Mouse (Mus musculus) stomach, embryonic 15.5 days (tissue): ENCODE data around the gene Rgl3. TPM values are rescaled to one million over a fixed set of nuclear protein-coding genes. Genes with fewer than 3 reads are reported as not detected.

ENCODE experiments used
- ATAC-seq: fragments of 200-750 bp; cut with Nextera tagmentation; 2 replicates; pipeline ENCODE4 v1.8.0; 2017; ENCODE audit warnings: low read depth, moderate number of reproducible peaks, moderate TSS enrichment; ENCODE audit not compliant: insufficient read depth, low FRiP score
- H3K27ac ChIP-seq: fragments of 300-500 bp; sonication (generic); 2 replicates; pipeline ENCODE4 v1.5.1; 2015; ENCODE audit warnings: mild to moderate bottlenecking, inconsistent platforms
- H3K27me3 ChIP-seq: fragments of 300-500 bp; sonication (generic); replicated peaks from 2 replicates; pipeline ENCODE4 v1.6.1; 2015; ENCODE audit warnings: inconsistent platforms
- H3K36me3 ChIP-seq: fragments of 300-500 bp; sonication (generic); 2 replicates; pipeline ENCODE4 v1.6.1; 2015; ENCODE audit warnings: inconsistent platforms
- H3K4me1 ChIP-seq: fragments of 300-500 bp; sonication (generic); 2 replicates; pipeline ENCODE4 v1.6.1; 2015; ENCODE audit warnings: inconsistent platforms
- H3K4me2 ChIP-seq: fragments of 300-500 bp; sonication (generic); 2 replicates; pipeline ENCODE4 v1.6.1; 2015; ENCODE audit warnings: mild to moderate bottlenecking, inconsistent platforms
- H3K4me3 ChIP-seq: fragments of 300-500 bp; sonication (generic); replicated peaks from 2 replicates; pipeline ENCODE4 v1.5.1; 2015; ENCODE audit warnings: inconsistent platforms
- H3K9ac ChIP-seq: fragments of 300-500 bp; sonication (generic); 2 replicates; pipeline ENCODE4 v1.6.1; 2015; ENCODE audit warnings: inconsistent platforms
- H3K9me3 ChIP-seq: fragments of 300-500 bp; sonication (generic); 2 replicates; pipeline ENCODE4 v1.6.1; 2016; ENCODE audit warnings: inconsistent platforms
- WGBS: fragments of 180-500 bp; shearing (Covaris S2); methylation state at CpG from one replicate; pipeline ENCODE4 v1.1.7; 2015; 5-methylcytosine and 5-hydroxymethylcytosine counted together
- polyA plus RNA-seq: library from polyadenylated mRNA; unstranded; fragments of >200 nt; fragmentation: Nextera tagmentation; extraction: Ambion mirVana; gene quantifications from 2 replicates; pipeline ENCODE4 v1.2.1, GENCODE M21; 2015

The Rgl3 gene
- polyA plus RNA-seq, 1 experiment from 2014 or later: 5.0 TPM

DNA sequence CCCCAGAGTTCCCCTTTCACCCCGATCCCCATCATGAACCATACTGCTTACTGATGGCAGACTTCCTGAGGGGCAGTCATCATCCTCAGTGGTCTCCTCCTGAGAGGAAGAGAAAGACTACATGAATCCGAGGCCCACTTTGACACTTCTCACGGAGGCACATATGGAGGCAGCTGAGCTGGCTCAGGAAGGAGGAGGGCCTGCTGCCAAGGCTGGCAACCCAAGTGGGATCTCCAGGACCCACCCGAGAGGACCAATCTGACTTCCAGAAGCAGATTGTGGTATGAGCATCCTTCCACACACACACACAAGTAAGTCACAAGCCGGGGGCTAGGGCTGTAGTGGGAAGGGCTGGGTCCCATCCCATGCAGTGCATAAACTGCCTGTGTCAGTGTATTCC lies 11.9 kb downstream of the Rgl3 start:
- no peaks in the 10 kb centered on the region for H3K27me3 ChIP-seq
- H3K4me2 ChIP-seq: no peak overlapping the region
- WGBS: 83% methylated on average over 5 of the region's 5 CpGs
- H3K9me3 ChIP-seq: no peaks in the 10 kb centered on the region
- no peak overlapping the region for H3K9ac ChIP-seq
- H3K4me3 ChIP-seq: no peak overlapping the region
- H3K27ac ChIP-seq: no peak overlapping the region
- no peaks in the 10 kb centered on the region for H3K4me1 ChIP-seq
- ATAC-seq: no peak
- no peaks in the 10 kb centered on the region for H3K36me3 ChIP-seq

DNA sequence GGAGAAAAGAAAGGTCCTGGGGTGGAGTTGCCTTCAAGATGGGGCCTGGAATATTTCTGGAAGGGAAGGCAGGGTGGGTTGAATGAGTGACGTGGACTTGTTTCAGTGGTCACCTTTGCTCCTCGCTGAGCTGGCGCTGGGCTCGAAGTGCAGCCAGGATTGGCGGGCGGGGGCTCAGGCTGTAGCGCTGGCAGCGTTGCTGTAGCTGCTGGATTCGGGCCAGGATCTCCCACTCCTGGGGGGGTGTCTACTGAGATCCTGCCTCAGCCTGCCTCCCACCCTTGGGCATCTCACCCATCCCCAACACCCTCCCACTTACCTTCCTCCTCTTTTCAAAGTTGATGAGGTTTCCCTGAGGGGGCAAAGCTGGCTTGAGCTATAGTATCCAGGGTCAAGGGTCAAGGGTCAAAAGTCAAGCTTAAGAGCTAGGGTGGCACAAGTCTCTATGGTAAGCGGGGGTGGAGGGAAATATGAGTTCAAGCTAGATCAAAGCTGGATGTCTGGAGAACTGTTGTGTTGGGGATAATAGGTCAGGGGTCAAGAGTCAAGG lies 12.5 kb downstream of the Rgl3 start:
- Histone ChIP-seq H3K9me3 (no peaks in the 10 kb centered on the region), H3K27me3 (no peaks in the 10 kb centered on the region), H3K27ac (no peak overlapping the region), H3K4me2 (no peak overlapping the region), H3K36me3 (no peaks in the 10 kb centered on the region), H3K4me1 (no peaks in the 10 kb centered on the region), H3K4me3 (no peak overlapping the region), H3K9ac (no peak overlapping the region)
- WGBS: 77% methylated on average over 10 of the region's 10 CpGs
- no peak for ATAC-seq

- Histone ChIP-seq H3K4me1 (no peaks in the 10 kb centered on the region), H3K4me2 (no peak overlapping the region), H3K9me3 (no peaks in the 10 kb centered on the region), H3K27ac (no peak overlapping the region), H3K4me3 (no peak overlapping the region), H3K9ac (no peak overlapping the region), H3K27me3 (no peaks in the 10 kb centered on the region), H3K36me3 (no peaks in the 10 kb centered on the region)
- 83% methylated on average over 4 of the region's 4 CpGs for WGBS
- no peak for ATAC-seq
Observed at GRCm38 (mm10) chr9:21969304-21969703, 19.9 kb downstream of the Rgl3 start.

DNA sequence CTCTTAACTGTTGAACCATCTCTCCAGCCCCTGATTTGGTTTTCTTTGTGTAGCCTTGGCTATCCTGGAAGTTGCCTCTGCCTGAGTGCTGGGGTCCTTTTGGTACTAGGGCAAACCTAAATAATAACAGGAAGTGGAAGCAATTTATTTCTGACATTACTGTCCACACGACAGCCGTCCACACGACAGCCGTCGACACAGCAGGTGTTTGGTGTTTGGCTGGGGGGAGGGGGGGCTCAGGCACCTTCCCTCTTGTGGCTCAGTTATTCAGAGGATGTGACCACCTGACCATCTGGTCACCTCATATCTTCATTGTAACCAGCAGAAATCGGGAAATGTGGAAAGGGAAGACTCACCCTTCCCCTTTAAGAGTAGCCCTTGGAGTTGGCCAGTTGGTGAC lies 20.4 kb downstream of the Rgl3 start:
- no peaks in the 10 kb centered on the region for H3K4me1 ChIP-seq
- H3K4me3 ChIP-seq: no peak overlapping the region
- WGBS: 39% methylated on average over 6 of the region's 6 CpGs
- H3K4me2 ChIP-seq: no peak overlapping the region
- no peaks in the 10 kb centered on the region for H3K9me3 ChIP-seq
- ATAC-seq: no peak
- no peak overlapping the region for H3K9ac ChIP-seq
- H3K27me3 ChIP-seq: no peaks in the 10 kb centered on the region
- no peaks in the 10 kb centered on the region for H3K36me3 ChIP-seq
- H3K27ac ChIP-seq: no peak overlapping the region

DNA sequence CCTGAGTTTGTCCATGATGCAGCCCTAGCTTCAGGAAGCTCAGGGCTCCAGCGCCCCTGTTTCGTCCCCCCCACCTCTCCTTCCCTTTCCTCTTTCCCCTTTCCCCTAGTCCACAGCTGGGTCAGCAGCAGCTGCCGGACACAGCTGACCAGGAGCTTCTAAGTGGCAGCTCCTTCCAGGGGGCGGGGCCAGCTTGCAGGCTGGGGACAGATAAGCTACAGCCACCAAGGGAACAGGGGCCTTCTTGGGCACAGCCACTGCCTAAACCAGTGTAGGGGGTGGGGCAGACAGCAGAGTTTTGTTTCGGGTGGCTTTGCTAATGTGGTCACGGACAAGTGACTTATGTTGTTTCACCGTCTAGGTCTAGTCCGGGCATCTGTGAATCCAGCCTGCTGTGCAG lies 25.8 kb downstream of the Rgl3 start, which contains the start of gene Epor:
Gene Epor, minus strand, starts transcription at position 90 of the 400 bp plus-strand sequence.
- Histone ChIP-seq H3K27ac (no peak within 1 kb of the TSS), H3K4me2 (peak within 1 kb of the TSS; percentile 96), H3K4me3 (peak within 1 kb of the TSS; percentile 46), H3K36me3 (no peaks in the 10 kb centered on the region), H3K9me3 (no peaks in the 10 kb centered on the region), H3K4me1 (peaks cover 26% of the 10 kb centered on the region), H3K27me3 (peaks cover 15% of the 10 kb centered on the region), H3K9ac (peak within 1 kb of the TSS; percentile 19; the same call in 1 of the 2 replicates)
- 13% methylated on average over 8 of the region's 8 CpGs for WGBS
- peak; percentile 54; the same call in 1 of the 2 replicates for ATAC-seq

- H3K9ac ChIP-seq: peak overlapping the region; percentile 19; the same call in 1 of the 2 replicates
- H3K36me3 ChIP-seq: no peaks in the 10 kb centered on the region
- peak overlapping the region; percentile 46 for H3K4me3 ChIP-seq
- peaks cover 15% of the 10 kb centered on the region for H3K27me3 ChIP-seq
- no peaks in the 10 kb centered on the region for H3K9me3 ChIP-seq
- H3K4me2 ChIP-seq: peak overlapping the region; percentile 96
- 3% methylated on average over 34 of the region's 34 CpGs for WGBS
- peak; percentile 90 for ATAC-seq
- H3K27ac ChIP-seq: no peak overlapping the region
- H3K4me1 ChIP-seq: peaks cover 26% of the 10 kb centered on the region
Observed at GRCm38 (mm10) chr9:21962416-21963059, 26.7 kb downstream of the Rgl3 start.

- Histone ChIP-seq H3K27me3 (peaks cover 15% of the 10 kb centered on the region), H3K4me3 (peak overlapping the region; percentile 46), H3K27ac (no peak overlapping the region), H3K9me3 (no peaks in the 10 kb centered on the region), H3K4me2 (peak overlapping the region; percentile 96), H3K4me1 (peaks cover 26% of the 10 kb centered on the region), H3K9ac (peak overlapping the region; percentile 19; the same call in 1 of the 2 replicates), H3K36me3 (no peaks in the 10 kb centered on the region)
- ATAC-seq: peak; percentile 20; the same call in 1 of the 2 replicates
- WGBS: 1% methylated on average over 15 of the region's 15 CpGs
Observed at GRCm38 (mm10) chr9:21962010-21962409, 27.2 kb downstream of the Rgl3 start.

- H3K9me3 ChIP-seq: no peaks in the 10 kb centered on the region
- H3K27ac ChIP-seq: no peak overlapping the region
- peaks cover 15% of the 10 kb centered on the region for H3K27me3 ChIP-seq
- ATAC-seq: no peak
- peaks cover 29% of the 10 kb centered on the region for H3K4me1 ChIP-seq
- peak overlapping the region; percentile 96 for H3K4me2 ChIP-seq
- H3K4me3 ChIP-seq: peak overlapping the region; percentile 46
- WGBS: 2% methylated on average over 35 of the region's 35 CpGs
- H3K36me3 ChIP-seq: no peaks in the 10 kb centered on the region
- H3K9ac ChIP-seq: no peak overlapping the region
Observed at GRCm38 (mm10) chr9:21961366-21961980, 27.8 kb downstream of the Rgl3 start.

DNA sequence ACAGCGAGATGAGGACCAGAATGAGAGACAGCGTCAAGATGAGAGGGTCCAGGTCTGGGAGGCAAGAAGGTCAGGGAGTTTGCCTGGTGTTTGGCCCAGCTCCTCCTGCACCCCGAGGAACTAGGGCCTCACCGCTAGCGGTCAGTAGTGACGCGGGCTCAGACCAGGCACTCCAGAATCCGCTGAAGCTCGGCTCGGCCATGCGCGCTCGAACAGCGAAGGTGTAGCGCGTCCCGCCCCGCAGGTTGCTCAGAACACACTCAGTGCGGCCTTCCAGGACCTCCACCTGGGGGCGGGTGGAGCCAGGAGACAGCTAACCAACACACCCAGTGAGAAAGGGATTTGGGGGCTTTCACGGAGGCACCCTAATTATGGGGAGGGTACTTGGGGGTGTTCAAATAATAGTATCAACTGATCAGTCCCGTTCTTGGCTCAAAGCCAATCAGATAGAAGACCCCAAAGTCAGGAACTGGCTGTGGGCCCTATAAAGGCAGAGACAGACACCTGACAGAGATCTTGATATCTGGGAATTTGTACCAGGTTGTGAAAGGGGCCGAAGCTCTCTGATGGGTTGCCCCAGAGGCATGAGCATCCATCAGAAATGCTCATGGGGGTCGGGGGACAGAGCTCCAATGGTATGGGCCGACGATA lies 28.6 kb downstream of the Rgl3 start:
- no peak for ATAC-seq
- Histone ChIP-seq H3K9me3 (no peaks in the 10 kb centered on the region), H3K27me3 (peaks cover 15% of the 10 kb centered on the region), H3K36me3 (no peaks in the 10 kb centered on the region), H3K4me2 (peak overlapping the region; percentile 96; the same call in 1 of the 2 replicates), H3K4me3 (no peak overlapping the region), H3K4me1 (peaks cover 32% of the 10 kb centered on the region), H3K9ac (no peak overlapping the region), H3K27ac (no peak overlapping the region)
- WGBS: 11% methylated on average over 26 of the region's 26 CpGs

DNA sequence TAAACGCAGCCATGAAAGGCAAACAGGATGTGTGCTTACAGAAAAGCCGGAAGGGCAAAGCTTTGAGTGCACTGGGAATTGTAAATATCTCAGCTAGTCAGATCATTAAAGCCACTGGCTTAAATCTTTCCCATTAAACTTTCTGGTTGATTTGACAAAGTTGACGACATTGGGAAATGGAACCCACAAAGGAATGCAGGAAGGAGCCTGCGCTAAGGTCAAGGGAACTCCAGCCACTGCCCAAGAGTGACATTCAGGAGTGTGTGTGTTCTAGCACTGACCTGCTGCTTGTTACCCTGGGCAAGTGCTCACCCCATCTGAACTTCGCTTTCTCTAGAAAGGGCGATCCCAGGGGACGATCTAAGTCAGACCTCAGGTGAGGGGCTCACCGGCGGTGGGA lies 29.1 kb downstream of the Rgl3 start:
- H3K4me2 ChIP-seq: 0 out of 2 replicates have a peak overlapping the region, but pooled peaks have one; percentile 96
- no peak overlapping the region for H3K27ac ChIP-seq
- WGBS: 50% methylated on average over 9 of the region's 9 CpGs
- H3K36me3 ChIP-seq: no peaks in the 10 kb centered on the region
- peaks cover 15% of the 10 kb centered on the region for H3K27me3 ChIP-seq
- no peak overlapping the region for H3K9ac ChIP-seq
- no peak for ATAC-seq
- no peak overlapping the region for H3K4me3 ChIP-seq
- H3K9me3 ChIP-seq: no peaks in the 10 kb centered on the region
- peaks cover 32% of the 10 kb centered on the region for H3K4me1 ChIP-seq

GRCm38 (mm10) chr9:21959244-21959643 lies 30.0 kb downstream of the Rgl3 start:
- Histone ChIP-seq H3K9me3 (no peaks in the 10 kb centered on the region), H3K9ac (no peak overlapping the region), H3K27ac (no peak overlapping the region), H3K4me1 (peaks cover 32% of the 10 kb centered on the region), H3K36me3 (no peaks in the 10 kb centered on the region), H3K4me2 (no peak overlapping the region), H3K4me3 (no peak overlapping the region), H3K27me3 (peaks cover 15% of the 10 kb centered on the region)
- no peak for ATAC-seq
- WGBS: 90% methylated on average over 7 of the region's 7 CpGs

DNA sequence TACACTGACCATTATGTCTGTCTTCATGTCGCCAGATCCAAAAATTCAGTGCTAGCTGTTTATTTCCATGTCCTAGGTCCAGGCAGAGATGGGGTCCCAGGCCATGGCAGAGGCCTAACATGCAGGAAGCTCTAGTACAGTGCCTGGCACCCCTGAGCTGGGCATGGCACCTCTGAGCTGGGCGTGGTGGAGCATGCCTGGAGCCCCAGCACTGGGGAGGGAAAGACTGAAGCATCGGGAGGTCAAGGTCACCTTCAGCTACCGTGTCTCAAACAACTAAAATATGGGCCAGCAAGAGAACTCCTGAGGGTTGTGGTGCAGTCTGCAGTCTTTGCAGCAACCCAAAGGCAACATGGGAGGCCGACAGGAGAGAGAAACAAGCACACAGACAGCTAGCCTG lies 30.9 kb downstream of the Rgl3 start:
- Histone ChIP-seq H3K27ac (no peak overlapping the region), H3K36me3 (no peaks in the 10 kb centered on the region), H3K4me3 (no peak overlapping the region), H3K4me1 (peaks cover 30% of the 10 kb centered on the region), H3K9me3 (no peaks in the 10 kb centered on the region), H3K4me2 (no peak overlapping the region), H3K9ac (no peak overlapping the region), H3K27me3 (peaks cover 15% of the 10 kb centered on the region)
- ATAC-seq: no peak
- 78% methylated on average over 5 of the region's 5 CpGs for WGBS
